Mouse (Mus musculus) CH12.LX (cell line): Measurements from ENCODE around the gene Ube2q1. TPM values are rescaled to one million over a fixed set of nuclear protein-coding genes. Genes with fewer than 3 reads are reported as not detected.

Experiments used
- DNase-seq: peaks from one replicate; pipeline ENCODE4 v3.0.0-alpha.2; 2013; ENCODE audit errors: extremely low read depth
- H3K27ac ChIP-seq: 2 replicates; pipeline ENCODE4 v1.5.1; 2012; ENCODE audit warnings: low read depth, mild to moderate bottlenecking, control low read depth, moderate library complexity; ENCODE audit not compliant: insufficient read depth
- H3K27me3 ChIP-seq: replicated peaks from 2 replicates; pipeline ENCODE3; 2012; ENCODE audit warnings: inconsistent platforms
- H3K36me3 ChIP-seq, 2 experiments: replicated peaks in 1 of 2; 2 replicates each; pipeline versions ENCODE3 to v1.6.1; 2012; ENCODE audit warnings: inconsistent platforms in 1 of 2, low read length in 1 of 2, mild to moderate bottlenecking in 1 of 2, mixed read lengths in 1 of 2, moderate library complexity in 1 of 2; ENCODE audit not compliant: control insufficient read depth in 1 of 2, insufficient read depth in 1 of 2
- H3K4me1 ChIP-seq, 2 experiments: 2 replicates each; pipeline ENCODE4 v1.6.1; 2012; ENCODE audit warnings: inconsistent platforms in 1 of 2, moderate library complexity in 1 of 2; ENCODE audit not compliant: insufficient read depth in 2 of 2, control insufficient read depth in 1 of 2
- H3K4me2 ChIP-seq: 2 replicates; pipeline ENCODE4 v1.6.1; 2012; ENCODE audit warnings: low read depth, mild to moderate bottlenecking, control low read depth; ENCODE audit not compliant: poor library complexity, insufficient read depth, severe bottlenecking
- H3K4me3 ChIP-seq, 3 experiments: fragments of 150-350 bp in 1 of 3; sonication (generic) in 1 of 3; replicated peaks in 1 of 3; 2 replicates each; pipeline versions ENCODE3 to v1.5.1; 2011 to 2012; ENCODE audit warnings: low read depth in 2 of 3, low read length in 2 of 3, mild to moderate bottlenecking in 2 of 3, moderate library complexity in 2 of 3, control low read depth in 1 of 3, improper control_type of control experiment in 1 of 3, inconsistent platforms in 1 of 3, mixed read lengths in 1 of 3; ENCODE audit not compliant: poor library complexity in 1 of 3
- H3K79me2 ChIP-seq: replicated peaks from 2 replicates; pipeline ENCODE4 v1.6.1; 2012; ENCODE audit warnings: mild to moderate bottlenecking, moderate library complexity; ENCODE audit not compliant: control insufficient read depth, poor library complexity, insufficient read depth, severe bottlenecking; ENCODE audit errors: extremely low read depth
- H3K9ac ChIP-seq: 2 replicates; pipeline ENCODE4 v1.6.1; 2012; ENCODE audit warnings: low read depth, mild to moderate bottlenecking, control low read depth, moderate library complexity; ENCODE audit not compliant: insufficient read depth
- H3K9me3 ChIP-seq: replicated peaks from 2 replicates; pipeline ENCODE3; 2012; ENCODE audit warnings: low read length, inconsistent platforms, mixed read lengths
- CTCF ChIP-seq, 2 experiments: IDR thresholded peaks in 1 of 2; conservative IDR thresholded peaks in 1 of 2; 2 replicates each; pipeline ENCODE4 v1.5.1; 2011 to 2012; ENCODE audit warnings: low read depth in 2 of 2, low read length in 2 of 2, improper control_type of control experiment in 1 of 2, inconsistent platforms in 1 of 2, mild to moderate bottlenecking in 1 of 2, moderate library complexity in 1 of 2
- E2F4 ChIP-seq: IDR thresholded peaks from 2 replicates; pipeline ENCODE4 v1.6.1; 2011; ENCODE audit warnings: low read depth, low read length, improper control_type of control experiment; ENCODE audit not compliant: insufficient replicate concordance
- EP300 ChIP-seq: IDR thresholded peaks from 2 replicates; pipeline ENCODE4 v1.6.1; 2011; ENCODE audit warnings: low read length, improper control_type of control experiment
- JUN ChIP-seq: IDR thresholded peaks from 2 replicates; pipeline ENCODE4 v1.6.1; 2011; ENCODE audit warnings: low read depth, mild to moderate bottlenecking, low read length, improper control_type of control experiment, moderate library complexity; ENCODE audit not compliant: insufficient read depth
- MEF2A ChIP-seq: IDR thresholded peaks from 2 replicates; pipeline ENCODE4 v1.6.1; 2014; ENCODE audit warnings: low read depth, mild to moderate bottlenecking, inconsistent platforms, low read length, improper control_type of control experiment, borderline replicate concordance
- MXI1 ChIP-seq: IDR thresholded peaks from 2 replicates; pipeline ENCODE4 v1.6.1; 2011; ENCODE audit warnings: mild to moderate bottlenecking, low read depth, low read length, improper control_type of control experiment
- NRF1 ChIP-seq: IDR thresholded peaks from 2 replicates; pipeline ENCODE4 v1.6.1; 2014; ENCODE audit warnings: low read depth, mild to moderate bottlenecking, inconsistent platforms, low read length, improper control_type of control experiment, moderate library complexity
- PAX5 ChIP-seq: IDR thresholded peaks from 2 replicates; pipeline ENCODE4 v1.6.1; 2012; ENCODE audit warnings: low read length, inconsistent platforms, mixed read lengths
- RAD21 ChIP-seq: IDR thresholded peaks from 2 replicates; pipeline ENCODE4 v1.6.1; 2011; ENCODE audit warnings: low read depth, mild to moderate bottlenecking, low read length, improper control_type of control experiment, moderate library complexity
- USF1 ChIP-seq: IDR thresholded peaks from 2 replicates; pipeline ENCODE4 v1.6.1; 2014; ENCODE audit warnings: low read depth, mild to moderate bottlenecking, inconsistent platforms, low read length, improper control_type of control experiment
- ZKSCAN1 ChIP-seq: IDR thresholded peaks from 2 replicates; pipeline ENCODE4 v1.6.1; 2012; ENCODE audit warnings: low read depth, inconsistent platforms, low read length, improper control_type of control experiment, borderline replicate concordance
- ZNF384 ChIP-seq: IDR thresholded peaks from 2 replicates; pipeline ENCODE4 v1.6.1; 2012; ENCODE audit warnings: low read depth, low read length, improper control_type of control experiment, inconsistent platforms
- dilution Hi-C: fragments of 300-500 bp; cut with MboI; formaldehyde crosslinking; loops from 2 replicates; pipeline ENCODE4 v1.14.3; 2020; ENCODE audit warnings: low sequenced_read_pairs; ENCODE audit not compliant: extremely low pct_unique_long_range_greater_than_20kb, extremely low pct_ligation_motif_present
- in situ Hi-C: fragments of 300-500 bp; cut with MboI; formaldehyde crosslinking; loops from 3 replicates; pipeline ENCODE4 v1.14.3; 2019; ENCODE audit warnings: low sequenced_read_pairs, low pct_ligation_motif_present, low pct_unique_long_range_greater_than_20kb, mixed read lengths
- polyA plus RNA-seq: library from polyadenylated mRNA; unstranded; fragments of >175 nt; gene quantifications from 2 replicates; pipeline ENCODE4 v1.2.1, GENCODE M21; 2012; ENCODE audit warnings: low read depth; ENCODE audit not compliant: insufficient read length
- total RNA-seq, 2 experiments: library from RNA; depleted of rRNA; stranded (reverse); fragments of 300-350 nt in 1 of 2; fragments of >200 nt in 1 of 2; gene quantifications; 2 replicates each; pipeline ENCODE4 v1.2.3; 2012 to 2014

The Ube2q1 gene
- total and polyA plus RNA-seq, 3 experiments = 35.4 to 88.8 (median 59.4) TPM

- Histone ChIP-seq H3K4me1 (peaks cover 13 to 33% of the 10 kb centered on the region in 2 experiments), H3K27me3 (no peaks in the 10 kb centered on the region), H3K9me3 (no peaks in the 10 kb centered on the region), H3K4me3 (no peak overlapping the region), H3K4me2 (no peak overlapping the region), H3K27ac (no peak overlapping the region), H3K36me3 (no peaks in the 10 kb centered on the region), H3K9ac (no peak overlapping the region), H3K79me2 (no peaks in the 10 kb centered on the region)
- in situ Hi-C loops = no loop called here
- no peak for TF ChIP-seq NRF1
- TF ChIP-seq PAX5 = no peak
- TF ChIP-seq JUN = no peak
- dilution Hi-C loops = no loop called here
- DNase-seq = no peak
Measured at GRCm38 (mm10) chr3:89802876-89803275, 29.5 kb downstream of the Ube2q1 start.

GRCm38 (mm10) chr3:89805179-89805578 is 31.8 kb downstream of the Ube2q1 start:
- Histone ChIP-seq H3K4me3 (no peak overlapping the region), H3K27ac (no peak overlapping the region), H3K27me3 (no peaks in the 10 kb centered on the region), H3K4me1 (peaks cover 14 to 25% of the 10 kb centered on the region in 2 experiments), H3K79me2 (no peaks in the 10 kb centered on the region), H3K9me3 (no peaks in the 10 kb centered on the region), H3K4me2 (no peak overlapping the region), H3K9ac (no peak overlapping the region), H3K36me3 (no peaks in the 10 kb centered on the region)
- in situ Hi-C loops (no loop called here), dilution Hi-C loops (no loop called here)
- TF ChIP-seq CTCF (conservative IDR thresholded peaks at IDR 0.05 in 1 of 2, IDR thresholded peaks at IDR 0.05 in 1 of 2; ENCODE audit: low read depth in 2 of 2, low read length in 2 of 2) (peak in 1 of 2 experiments; percentile 16; a peak in 1 of 4 replicates), USF1 (no peak)
- DNase-seq = no peak

- Histone ChIP-seq H3K27me3 (no peaks in the 10 kb centered on the region), H3K27ac (no peak overlapping the region), H3K4me2 (no peak overlapping the region), H3K36me3 (no peaks in the 10 kb centered on the region), H3K4me3 (no peak overlapping the region), H3K9ac (no peak overlapping the region), H3K9me3 (no peaks in the 10 kb centered on the region), H3K4me1 (peaks cover 10 to 16% of the 10 kb centered on the region in 2 experiments), H3K79me2 (no peaks in the 10 kb centered on the region)
- in situ Hi-C loops (no loop called here), dilution Hi-C loops (no loop called here)
- TF ChIP-seq EP300 (no peak), ZNF384 (no peak), E2F4 (no peak), RAD21 (no peak), ZKSCAN1 (no peak), MXI1 (no peak), CTCF (conservative IDR thresholded peaks at IDR 0.05 in 1 of 2, IDR thresholded peaks at IDR 0.05 in 1 of 2; ENCODE audit: low read depth in 2 of 2, low read length in 2 of 2) (peak; percentile 22 to 31; a peak in 2 of 4 replicates), MEF2A (no peak)
- TF ChIP-seq, all 38 proteins: peak for 1
- no peak for DNase-seq
Measured at GRCm38 (mm10) chr3:89806751-89807150, 33.3 kb downstream of the Ube2q1 start.
